Mouse (Mus musculus): ENCODE results near the gene Gm5148. TPM values are rescaled to one million over a fixed set of nuclear protein-coding genes. Genes with fewer than 3 reads are reported as not detected.
A peak's percentile ranks its signal among the peaks of the same experiment; 100 is the strongest.

Gm5148 gene
- total RNA-seq (2018; cell fraction: chromatin; rRNA removed) = not detected
- total RNA-seq (2018; cell fraction: cytosol; rRNA removed) = 1 to 10 TPM in 19 of 26 experiments, under 1 TPM in 7; 0.49 to 3.8 (median 1.4) TPM
- total RNA-seq (2018; cell fraction: nucleus; rRNA removed) = under 1 TPM in 3 of 26 experiments, not detected in 23; 0.29 to 0.68 (median 0.46) TPM
- polyA plus RNA-seq (2018) = 1.6 to 20.3 TPM (median 2.5 TPM) in 3 replicates

- Histone ChIP-seq H3K36me3 (ENCODE audit: inconsistent target) (no peaks in the 10 kb centered on the region), H3K4me3 (ENCODE audit: inconsistent target) (no peak within 1 kb of the TSS), H3K27ac (no peak within 1 kb of the TSS), H3K79me2 (ENCODE audit: inconsistent target) (no peaks in the 10 kb centered on the region)
- WGBS (ENCODE audit: missing documents) = 13% methylated on average over 24 of the region's 24 CpGs
These were observed at the start of gene Gm5148 for GRCm38 (mm10) chr3:37724171-37724804. TSS of gene Gm5148 (minus strand) at chr3:37724490.

- H3K27ac ChIP-seq = no peak overlapping the region
- H3K36me3 ChIP-seq (ENCODE audit: inconsistent target) = no peaks in the 10 kb centered on the region
- H3K79me2 ChIP-seq (ENCODE audit: inconsistent target) = no peaks in the 10 kb centered on the region
- no peak overlapping the region for H3K4me3 ChIP-seq (ENCODE audit: inconsistent target)
These were observed 46.7 kb upstream of the Gm5148 start for GRCm38 (mm10) chr3:37770951-37771350.

- no peaks in the 10 kb centered on the region for H3K79me2 ChIP-seq (ENCODE audit: inconsistent target)
- H3K4me3 ChIP-seq (ENCODE audit: inconsistent target) = peak overlapping the region; percentile 10; the same call in 1 of the 2 replicates
- H3K27ac ChIP-seq = peak overlapping the region; percentile 74
- 0% methylated on average over 5 of the region's 5 CpGs for WGBS (ENCODE audit: missing documents)
- H3K36me3 ChIP-seq (ENCODE audit: inconsistent target) = no peaks in the 10 kb centered on the region
These were observed 45.0 kb upstream of the Gm5148 start for GRCm38 (mm10) chr3:37769268-37769756.

- Histone ChIP-seq H3K79me2 (ENCODE audit: inconsistent target) (no peaks in the 10 kb centered on the region), H3K4me3 (ENCODE audit: inconsistent target) (no peak overlapping the region), H3K27ac (no peak overlapping the region), H3K36me3 (ENCODE audit: inconsistent target) (no peaks in the 10 kb centered on the region)
- 93% methylated on average over 12 of the region's 12 CpGs for WGBS (ENCODE audit: missing documents)
These were observed 43.1 kb upstream of the Gm5148 start for GRCm38 (mm10) chr3:37767147-37768015.

- Histone ChIP-seq H3K27ac (no peak overlapping the region), H3K79me2 (ENCODE audit: inconsistent target) (no peaks in the 10 kb centered on the region), H3K4me3 (ENCODE audit: inconsistent target) (no peak overlapping the region), H3K36me3 (ENCODE audit: inconsistent target) (no peaks in the 10 kb centered on the region)
- 96% methylated on average over 4 of the region's 4 CpGs for WGBS (ENCODE audit: missing documents)
These were observed 42.3 kb upstream of the Gm5148 start for GRCm38 (mm10) chr3:37766628-37767027.

GRCm38 (mm10) chr3:37765971-37766370 lies 41.7 kb upstream of the Gm5148 start:
- 89% methylated on average over 5 of the region's 5 CpGs for WGBS (ENCODE audit: missing documents)
- no peak overlapping the region for H3K27ac ChIP-seq
- H3K4me3 ChIP-seq (ENCODE audit: inconsistent target) = no peak overlapping the region
- no peaks in the 10 kb centered on the region for H3K79me2 ChIP-seq (ENCODE audit: inconsistent target)
- no peaks in the 10 kb centered on the region for H3K36me3 ChIP-seq (ENCODE audit: inconsistent target)

GRCm38 (mm10) chr3:37765275-37765674 lies 41.0 kb upstream of the Gm5148 start:
- Histone ChIP-seq H3K79me2 (ENCODE audit: inconsistent target) (no peaks in the 10 kb centered on the region), H3K27ac (no peak overlapping the region), H3K4me3 (ENCODE audit: inconsistent target) (no peak overlapping the region), H3K36me3 (ENCODE audit: inconsistent target) (no peaks in the 10 kb centered on the region)
- 90% methylated on average over 3 of the region's 3 CpGs for WGBS (ENCODE audit: missing documents)

GRCm38 (mm10) chr3:37762303-37762702 lies 38.0 kb upstream of the Gm5148 start:
- no peaks in the 10 kb centered on the region for H3K36me3 ChIP-seq (ENCODE audit: inconsistent target)
- 33% methylated on average over 3 of the region's 3 CpGs for WGBS (ENCODE audit: missing documents)
- H3K79me2 ChIP-seq (ENCODE audit: inconsistent target) = no peaks in the 10 kb centered on the region
- no peak overlapping the region for H3K27ac ChIP-seq
- H3K4me3 ChIP-seq (ENCODE audit: inconsistent target) = no peak overlapping the region

- Histone ChIP-seq H3K27ac (no peak overlapping the region), H3K36me3 (ENCODE audit: inconsistent target) (no peaks in the 10 kb centered on the region), H3K4me3 (ENCODE audit: inconsistent target) (no peak overlapping the region), H3K79me2 (ENCODE audit: inconsistent target) (no peaks in the 10 kb centered on the region)
- 94% methylated on average over 5 of the region's 5 CpGs for WGBS (ENCODE audit: missing documents)
These were observed 37.5 kb upstream of the Gm5148 start for GRCm38 (mm10) chr3:37761741-37762140.

- Histone ChIP-seq H3K4me3 (ENCODE audit: inconsistent target) (no peak overlapping the region), H3K27ac (no peak overlapping the region), H3K36me3 (ENCODE audit: inconsistent target) (no peaks in the 10 kb centered on the region), H3K79me2 (ENCODE audit: inconsistent target) (no peaks in the 10 kb centered on the region)
- 22% methylated on average over 6 of the region's 6 CpGs for WGBS (ENCODE audit: missing documents)
These were observed 36.6 kb upstream of the Gm5148 start for GRCm38 (mm10) chr3:37760866-37761265.

GRCm38 (mm10) chr3:37758611-37759322 lies 34.5 kb upstream of the Gm5148 start:
- no peaks in the 10 kb centered on the region for H3K79me2 ChIP-seq (ENCODE audit: inconsistent target)
- no peak overlapping the region for H3K4me3 ChIP-seq (ENCODE audit: inconsistent target)
- H3K36me3 ChIP-seq (ENCODE audit: inconsistent target) = no peaks in the 10 kb centered on the region
- no peak overlapping the region for H3K27ac ChIP-seq
- 61% methylated on average over 9 of the region's 9 CpGs for WGBS (ENCODE audit: missing documents)

- Histone ChIP-seq H3K36me3 (ENCODE audit: inconsistent target) (no peaks in the 10 kb centered on the region), H3K27ac (no peak overlapping the region), H3K79me2 (ENCODE audit: inconsistent target) (no peaks in the 10 kb centered on the region), H3K4me3 (ENCODE audit: inconsistent target) (no peak overlapping the region)
- WGBS (ENCODE audit: missing documents) = 29% methylated on average over 12 of the region's 12 CpGs
These were observed 33.8 kb upstream of the Gm5148 start for GRCm38 (mm10) chr3:37758124-37758523.

GRCm38 (mm10) chr3:37757613-37758012 lies 33.3 kb upstream of the Gm5148 start:
- 68% methylated on average over 3 of the region's 4 CpGs for WGBS (ENCODE audit: missing documents)
- no peaks in the 10 kb centered on the region for H3K79me2 ChIP-seq (ENCODE audit: inconsistent target)
- no peaks in the 10 kb centered on the region for H3K36me3 ChIP-seq (ENCODE audit: inconsistent target)
- H3K4me3 ChIP-seq (ENCODE audit: inconsistent target) = no peak overlapping the region
- H3K27ac ChIP-seq = no peak overlapping the region

- no peaks in the 10 kb centered on the region for H3K36me3 ChIP-seq (ENCODE audit: inconsistent target)
- no peak overlapping the region for H3K4me3 ChIP-seq (ENCODE audit: inconsistent target)
- no peaks in the 10 kb centered on the region for H3K79me2 ChIP-seq (ENCODE audit: inconsistent target)
- 83% methylated on average over 2 of the region's 2 CpGs for WGBS (ENCODE audit: missing documents)
- no peak overlapping the region for H3K27ac ChIP-seq
These were observed 31.7 kb upstream of the Gm5148 start for GRCm38 (mm10) chr3:37756005-37756404.
